Mouse (Mus musculus) spleen, adult 2 months (tissue): ENCODE results near the gene Lfng. TPM values are rescaled to one million over a fixed set of nuclear protein-coding genes. Genes with fewer than 3 reads are reported as not detected.
A peak's percentile ranks its signal among the peaks of the same experiment; 100 is the strongest.

Experiments
- DNase-seq, 2 experiments: peaks; one replicate each; pipeline versions ENCODE4 v3.0.0 to v3.0.0-alpha.2; 2012 to 2021; ENCODE audit warnings: low spot score in 2 of 2, low read depth in 1 of 2
- H3K27ac ChIP-seq: fragments of 200-500 bp; 2 replicates; pipeline ENCODE4 v1.5.1; 2012; ENCODE audit warnings: low read length, inconsistent platforms; ENCODE audit not compliant: insufficient read depth
- H3K27me3 ChIP-seq: fragments of 200-500 bp; 2 replicates; pipeline ENCODE4 v1.6.1; 2012; ENCODE audit warnings: mild to moderate bottlenecking, moderate library complexity, low read length, inconsistent platforms; ENCODE audit not compliant: control insufficient read depth, insufficient read depth
- H3K36me3 ChIP-seq: fragments of 200-500 bp; 2 replicates; pipeline ENCODE4 v1.6.1; 2012; ENCODE audit warnings: mild to moderate bottlenecking, low read length, inconsistent platforms; ENCODE audit not compliant: control insufficient read depth, insufficient read depth
- H3K4me1 ChIP-seq: fragments of 200-500 bp; 2 replicates; pipeline ENCODE4 v1.6.1; 2011; ENCODE audit warnings: inconsistent platforms; ENCODE audit not compliant: control insufficient read depth, insufficient read depth, insufficient read length
- H3K4me3 ChIP-seq: fragments of 200-500 bp; 2 replicates; pipeline ENCODE4 v1.5.1; 2011; ENCODE audit warnings: mild to moderate bottlenecking, inconsistent platforms; ENCODE audit not compliant: insufficient read depth, insufficient read length; ENCODE audit errors: extremely low read depth
- CTCF ChIP-seq: fragments of 200-500 bp; IDR thresholded peaks from 2 replicates; pipeline ENCODE4 v1.5.1; 2011; ENCODE audit warnings: mild to moderate bottlenecking, inconsistent platforms; ENCODE audit not compliant: insufficient read depth, insufficient read length, insufficient replicate concordance; ENCODE audit errors: extremely low read depth
- POLR2A ChIP-seq: fragments of 200-500 bp; IDR thresholded peaks from 2 replicates; pipeline ENCODE4 v1.6.1; 2011; ENCODE audit warnings: low read depth, low read length, inconsistent platforms
- WGBS: fragments of 180-500 bp; shearing (Covaris S2); methylation state at CpG from one replicate; pipeline ENCODE4 v1.1.7; 2018; 5-methylcytosine and 5-hydroxymethylcytosine counted together
- polyA plus RNA-seq: library from polyadenylated mRNA; depleted of rRNA; stranded (reverse); fragments of >200 nt; gene quantifications from 2 replicates; pipeline ENCODE4 v1.2.3, GENCODE M21; 2012

The Lfng gene
- polyA plus RNA-seq, 1 experiment: 165 TPM

DNA sequence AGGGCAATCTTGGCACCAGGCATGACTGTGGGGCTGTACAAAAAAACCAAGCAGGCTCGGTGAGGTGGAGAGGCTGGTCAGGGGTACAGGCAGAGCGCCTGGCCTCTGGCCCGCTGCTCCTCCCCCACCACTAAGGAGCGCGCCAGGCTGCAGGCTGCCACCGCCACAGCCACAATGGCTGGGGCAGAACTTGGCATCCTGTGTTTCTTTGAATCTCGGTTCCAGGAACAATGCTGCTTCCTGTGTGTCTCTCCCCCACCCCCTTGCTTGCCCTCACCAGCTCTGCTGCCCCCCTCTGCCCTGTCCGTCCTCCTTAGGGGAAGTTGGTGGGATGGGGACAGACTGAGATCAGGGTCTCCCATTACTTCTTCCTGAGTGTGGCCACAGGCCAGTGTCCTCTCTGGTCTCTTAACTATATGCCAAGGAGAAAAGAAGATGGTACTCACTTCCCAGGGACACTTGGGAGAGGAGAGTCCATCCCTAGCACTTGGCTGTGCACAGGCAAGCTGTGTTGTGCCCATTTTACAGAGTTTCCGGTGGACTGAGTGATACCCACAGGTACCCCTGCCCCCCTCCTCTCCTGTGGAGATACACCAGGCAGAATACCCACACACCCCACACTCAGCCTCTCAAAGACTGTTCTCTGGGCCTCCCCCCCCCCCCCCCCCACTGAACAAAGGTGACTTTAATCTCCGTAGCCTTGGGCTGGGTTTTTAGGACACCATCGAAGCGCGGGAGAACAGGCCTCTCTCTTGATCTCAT lies 2.6 kb downstream of the Lfng start:
- TF ChIP-seq CTCF: no peak
- TF ChIP-seq POLR2A: peak; percentile 77
- H3K27ac ChIP-seq: peak overlapping the region; percentile 95
- 11% methylated on average over 12 of the region's 13 CpGs for WGBS
- peak in 1 of 2 experiments; percentile 58 for DNase-seq
- no peaks in the 10 kb centered on the region for H3K27me3 ChIP-seq
- peaks cover 33% of the 10 kb centered on the region for H3K36me3 ChIP-seq
- peak overlapping the region; percentile 95 for H3K4me3 ChIP-seq
- peaks cover 32% of the 10 kb centered on the region for H3K4me1 ChIP-seq

DNA sequence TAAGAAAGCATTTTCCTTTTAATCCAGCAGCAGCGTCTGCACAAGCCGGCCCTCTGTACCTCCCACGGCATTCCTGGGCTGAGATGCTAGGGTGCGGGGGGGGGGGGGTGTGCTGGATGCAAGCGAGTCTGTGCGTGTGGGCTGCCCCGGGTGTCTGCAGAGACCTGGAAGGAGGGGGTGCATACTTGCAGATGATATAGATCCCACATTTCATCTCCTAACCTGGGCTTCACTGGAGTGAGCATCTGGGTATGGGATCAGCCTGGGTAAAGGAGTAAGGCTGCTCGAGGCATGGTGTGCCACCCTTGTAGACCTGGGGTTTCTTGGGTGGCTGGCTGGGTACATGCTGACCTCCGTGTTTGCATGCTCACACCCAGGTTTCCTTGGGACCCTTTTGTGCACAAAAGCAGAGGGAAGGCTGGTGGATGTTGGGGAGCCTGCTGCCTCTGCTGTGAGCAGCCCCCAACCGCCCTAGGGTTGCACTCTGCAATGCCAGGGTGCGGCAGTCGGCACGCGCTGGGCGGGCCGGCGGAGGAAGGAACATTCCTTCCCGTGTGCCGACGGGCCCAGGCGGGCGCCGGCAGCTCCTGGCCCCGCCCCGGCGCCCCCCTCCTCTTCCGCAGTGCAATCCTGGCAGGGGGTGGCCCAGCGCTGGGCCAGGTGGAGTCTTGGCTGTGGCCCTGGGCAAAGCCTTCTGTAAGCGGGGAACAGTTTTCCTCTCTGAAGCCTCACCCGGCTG lies 3.3 kb downstream of the Lfng start:
- DNase-seq: no peak
- TF ChIP-seq POLR2A (no peak), CTCF (no peak)
- 11% methylated on average over 30 of the region's 30 CpGs for WGBS
- H3K27me3 ChIP-seq: no peaks in the 10 kb centered on the region
- peak overlapping the region; percentile 54 for H3K4me3 ChIP-seq
- H3K4me1 ChIP-seq: peaks cover 33% of the 10 kb centered on the region
- peaks cover 35% of the 10 kb centered on the region for H3K36me3 ChIP-seq
- H3K27ac ChIP-seq: peak overlapping the region; percentile 83

DNA sequence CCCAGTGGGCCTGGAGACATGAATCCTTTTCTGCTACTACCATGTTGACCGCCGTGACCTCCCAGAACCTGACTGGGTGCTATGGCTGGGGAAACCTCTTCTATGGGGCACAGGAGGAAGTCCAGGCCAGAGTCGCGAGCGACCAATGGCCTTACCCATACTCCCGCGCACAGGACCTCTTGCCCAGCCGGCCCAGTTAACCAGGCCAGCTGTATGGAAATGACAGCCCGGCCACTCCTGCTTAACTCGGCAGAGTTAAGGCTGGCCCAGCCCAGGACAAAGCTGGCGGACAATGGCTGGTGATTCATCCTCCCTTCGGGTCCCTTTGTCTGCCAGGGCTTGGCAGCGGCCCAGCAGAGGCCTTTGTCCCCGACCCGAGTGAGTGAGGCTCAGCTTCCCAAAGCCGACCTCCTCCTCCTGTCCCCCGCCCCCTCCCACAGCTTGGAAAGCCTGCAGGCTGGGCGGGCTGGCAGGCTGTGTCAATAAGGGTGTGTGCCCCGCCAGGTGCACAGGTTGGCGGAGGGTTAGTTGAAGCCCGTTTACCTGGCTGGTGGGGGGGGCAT lies 4.0 kb downstream of the Lfng start:
- Histone ChIP-seq H3K4me3 (peak overlapping the region; percentile 54; the same call in 1 of the 2 replicates), H3K27ac (peak overlapping the region; percentile 83), H3K4me1 (peaks cover 36% of the 10 kb centered on the region), H3K36me3 (peaks cover 35% of the 10 kb centered on the region), H3K27me3 (no peaks in the 10 kb centered on the region)
- 30% methylated on average over 21 of the region's 21 CpGs for WGBS
- DNase-seq: no peak
- TF ChIP-seq POLR2A (no peak), CTCF (no peak)

DNA sequence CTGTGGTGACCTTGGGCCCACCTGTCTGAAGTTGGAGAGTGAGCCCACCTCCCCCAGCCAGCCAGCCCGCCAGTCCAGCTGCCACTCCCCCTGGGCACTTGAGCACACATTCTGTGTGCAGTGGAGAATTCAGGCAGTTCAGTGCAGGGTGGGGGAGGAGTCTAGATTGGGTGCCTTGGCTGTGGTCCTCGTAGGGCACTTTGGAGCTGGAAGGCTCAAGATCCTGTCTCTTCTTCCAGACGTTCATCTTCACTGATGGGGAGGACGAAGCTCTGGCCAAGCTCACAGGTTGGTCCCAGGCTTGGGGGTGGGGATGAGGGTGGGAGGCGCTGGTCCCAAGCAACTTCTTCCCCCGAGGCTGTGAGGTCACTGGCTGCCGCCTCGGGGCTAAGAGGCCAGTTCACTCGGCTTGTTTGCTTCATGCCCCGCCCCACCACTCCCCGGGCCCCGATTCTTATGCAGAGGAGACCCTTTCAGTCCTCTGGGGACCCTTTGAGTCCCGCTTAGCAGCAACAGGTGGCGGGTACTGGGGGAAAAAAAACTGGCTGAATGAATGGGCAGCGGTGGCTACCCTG lies 4.6 kb downstream of the Lfng start:
- WGBS: 65% methylated on average over 15 of the region's 15 CpGs
- no peaks in the 10 kb centered on the region for H3K27me3 ChIP-seq
- peaks cover 35% of the 10 kb centered on the region for H3K36me3 ChIP-seq
- H3K4me3 ChIP-seq: peak overlapping the region; percentile 54; the same call in 1 of the 2 replicates
- peak overlapping the region; percentile 83 for H3K27ac ChIP-seq
- TF ChIP-seq CTCF (no peak), POLR2A (no peak)
- peaks cover 36% of the 10 kb centered on the region for H3K4me1 ChIP-seq
- DNase-seq: no peak

DNA sequence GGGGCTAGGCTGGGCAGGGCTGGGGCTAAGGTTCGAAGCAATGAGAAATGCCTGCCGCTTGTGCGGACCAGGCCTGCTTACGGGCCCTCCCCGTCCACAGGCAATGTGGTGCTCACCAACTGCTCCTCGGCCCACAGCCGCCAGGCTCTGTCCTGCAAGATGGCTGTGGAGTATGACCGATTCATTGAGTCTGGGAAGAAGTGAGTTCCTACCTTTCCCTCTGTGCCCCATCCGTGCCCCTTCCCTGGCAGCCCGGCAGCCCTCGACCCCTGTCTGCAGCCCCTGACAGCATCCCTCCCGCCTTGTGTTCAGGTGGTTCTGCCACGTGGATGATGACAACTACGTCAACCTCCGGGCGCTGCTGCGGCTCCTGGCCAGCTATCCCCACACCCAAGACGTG lies 5.1 kb downstream of the Lfng start:
- no peak for TF ChIP-seq POLR2A
- TF ChIP-seq CTCF: no peak
- no peak for DNase-seq
- Histone ChIP-seq H3K27ac (peak overlapping the region; percentile 12), H3K36me3 (peaks cover 35% of the 10 kb centered on the region), H3K4me3 (no peak overlapping the region), H3K4me1 (peaks cover 38% of the 10 kb centered on the region), H3K27me3 (no peaks in the 10 kb centered on the region)
- 94% methylated on average over 18 of the region's 18 CpGs for WGBS

DNA sequence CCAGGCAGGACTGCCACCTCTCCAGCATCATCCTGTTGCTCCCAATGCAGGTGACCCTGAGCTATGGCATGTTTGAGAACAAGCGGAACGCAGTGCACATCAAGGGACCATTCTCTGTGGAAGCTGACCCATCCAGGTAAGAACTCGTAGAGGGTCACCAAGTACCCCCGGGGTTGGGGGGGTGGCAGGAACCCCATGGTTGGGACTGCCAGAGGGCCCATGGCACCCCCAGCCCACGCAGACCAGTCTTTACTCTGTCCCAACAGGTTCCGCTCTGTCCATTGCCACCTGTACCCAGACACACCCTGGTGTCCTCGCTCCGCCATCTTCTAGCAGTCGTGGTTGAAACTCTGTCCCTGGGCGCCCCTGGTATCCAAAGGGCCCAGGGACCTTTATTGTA lies 7.0 kb downstream of the Lfng start:
- peak overlapping the region; percentile 35; the same call in 1 of the 2 replicates for H3K27ac ChIP-seq
- H3K4me3 ChIP-seq: no peak overlapping the region
- peaks cover 44% of the 10 kb centered on the region for H3K4me1 ChIP-seq
- no peak for DNase-seq
- WGBS: 91% methylated on average over 10 of the region's 10 CpGs
- no peaks in the 10 kb centered on the region for H3K27me3 ChIP-seq
- TF ChIP-seq CTCF (no peak), POLR2A (no peak)
- peaks cover 35% of the 10 kb centered on the region for H3K36me3 ChIP-seq
